Mouse (Mus musculus) CH12.LX (cell line): ENCODE results near the gene Dscam. TPM values are rescaled to one million over a fixed set of nuclear protein-coding genes. Genes with fewer than 3 reads are reported as not detected.

Experiments
- DNase-seq: peaks from one replicate; pipeline ENCODE4 v3.0.0-alpha.2; 2013; ENCODE audit errors: extremely low read depth
- H3K27ac ChIP-seq: 2 replicates; pipeline ENCODE4 v1.5.1; 2012; ENCODE audit warnings: low read depth, mild to moderate bottlenecking, control low read depth, moderate library complexity; ENCODE audit not compliant: insufficient read depth
- H3K27me3 ChIP-seq: replicated peaks from 2 replicates; pipeline ENCODE3; 2012; ENCODE audit warnings: inconsistent platforms
- H3K36me3 ChIP-seq, 2 experiments: replicated peaks in 1 of 2; 2 replicates each; pipeline versions ENCODE3 to v1.6.1; 2012; ENCODE audit warnings: inconsistent platforms in 1 of 2, low read length in 1 of 2, mild to moderate bottlenecking in 1 of 2, mixed read lengths in 1 of 2, moderate library complexity in 1 of 2; ENCODE audit not compliant: control insufficient read depth in 1 of 2, insufficient read depth in 1 of 2
- H3K4me1 ChIP-seq, 2 experiments: 2 replicates each; pipeline ENCODE4 v1.6.1; 2012; ENCODE audit warnings: inconsistent platforms in 1 of 2, moderate library complexity in 1 of 2; ENCODE audit not compliant: insufficient read depth in 2 of 2, control insufficient read depth in 1 of 2
- H3K4me2 ChIP-seq: 2 replicates; pipeline ENCODE4 v1.6.1; 2012; ENCODE audit warnings: low read depth, mild to moderate bottlenecking, control low read depth; ENCODE audit not compliant: poor library complexity, insufficient read depth, severe bottlenecking
- H3K4me3 ChIP-seq, 3 experiments: fragments of 150-350 bp in 1 of 3; sonication (generic) in 1 of 3; replicated peaks in 1 of 3; 2 replicates each; pipeline versions ENCODE3 to v1.5.1; 2011 to 2012; ENCODE audit warnings: low read depth in 2 of 3, low read length in 2 of 3, mild to moderate bottlenecking in 2 of 3, moderate library complexity in 2 of 3, control low read depth in 1 of 3, improper control_type of control experiment in 1 of 3, inconsistent platforms in 1 of 3, mixed read lengths in 1 of 3; ENCODE audit not compliant: poor library complexity in 1 of 3
- H3K79me2 ChIP-seq: replicated peaks from 2 replicates; pipeline ENCODE4 v1.6.1; 2012; ENCODE audit warnings: mild to moderate bottlenecking, moderate library complexity; ENCODE audit not compliant: control insufficient read depth, poor library complexity, insufficient read depth, severe bottlenecking; ENCODE audit errors: extremely low read depth
- H3K9ac ChIP-seq: 2 replicates; pipeline ENCODE4 v1.6.1; 2012; ENCODE audit warnings: low read depth, mild to moderate bottlenecking, control low read depth, moderate library complexity; ENCODE audit not compliant: insufficient read depth
- H3K9me3 ChIP-seq: replicated peaks from 2 replicates; pipeline ENCODE3; 2012; ENCODE audit warnings: low read length, inconsistent platforms, mixed read lengths
- BHLHE40 ChIP-seq: IDR thresholded peaks from 2 replicates; pipeline ENCODE4 v1.6.1; 2011; ENCODE audit warnings: mild to moderate bottlenecking, low read depth, low read length, improper control_type of control experiment
- CHD1 ChIP-seq: IDR thresholded peaks from 2 replicates; pipeline ENCODE4 v1.6.1; 2012; ENCODE audit warnings: low read depth, low read length, improper control_type of control experiment, inconsistent platforms
- CHD2 ChIP-seq: IDR thresholded peaks from 2 replicates; pipeline ENCODE4 v1.6.1; 2011; ENCODE audit warnings: low read length, improper control_type of control experiment
- CTCF ChIP-seq, 2 experiments: IDR thresholded peaks in 1 of 2; conservative IDR thresholded peaks in 1 of 2; 2 replicates each; pipeline ENCODE4 v1.5.1; 2011 to 2012; ENCODE audit warnings: low read depth in 2 of 2, low read length in 2 of 2, improper control_type of control experiment in 1 of 2, inconsistent platforms in 1 of 2, mild to moderate bottlenecking in 1 of 2, moderate library complexity in 1 of 2
- ELF1 ChIP-seq: IDR thresholded peaks from 2 replicates; pipeline ENCODE4 v1.6.1; 2014; ENCODE audit warnings: low read depth, mild to moderate bottlenecking, inconsistent platforms, low read length, improper control_type of control experiment
- HCFC1 ChIP-seq: IDR thresholded peaks from 2 replicates; pipeline ENCODE4 v1.6.1; 2012; ENCODE audit warnings: low read depth, mild to moderate bottlenecking, inconsistent platforms, low read length, improper control_type of control experiment
- IRF4 ChIP-seq: IDR thresholded peaks from 2 replicates; pipeline ENCODE4 v1.6.1; 2014; ENCODE audit warnings: low read depth, mild to moderate bottlenecking, inconsistent platforms, low read length, improper control_type of control experiment
- JUN ChIP-seq: IDR thresholded peaks from 2 replicates; pipeline ENCODE4 v1.6.1; 2011; ENCODE audit warnings: low read depth, mild to moderate bottlenecking, low read length, improper control_type of control experiment, moderate library complexity; ENCODE audit not compliant: insufficient read depth
- KAT2A ChIP-seq: IDR thresholded peaks from 2 replicates; pipeline ENCODE4 v1.6.1; 2012; ENCODE audit warnings: low read length, improper control_type of control experiment, inconsistent platforms; ENCODE audit not compliant: insufficient replicate concordance
- MAFK ChIP-seq: IDR thresholded peaks from 2 replicates; pipeline ENCODE4 v1.6.1; 2011; ENCODE audit warnings: low read length, improper control_type of control experiment; ENCODE audit not compliant: insufficient replicate concordance
- MAX ChIP-seq: IDR thresholded peaks from 2 replicates; pipeline ENCODE4 v1.6.1; 2011; ENCODE audit warnings: low read length, improper control_type of control experiment
- MAZ ChIP-seq: IDR thresholded peaks from 2 replicates; pipeline ENCODE4 v1.6.1; 2012; ENCODE audit warnings: low read depth, mild to moderate bottlenecking, inconsistent platforms, low read length, improper control_type of control experiment, moderate library complexity
- MXI1 ChIP-seq: IDR thresholded peaks from 2 replicates; pipeline ENCODE4 v1.6.1; 2011; ENCODE audit warnings: mild to moderate bottlenecking, low read depth, low read length, improper control_type of control experiment
- MYC ChIP-seq: IDR thresholded peaks from 2 replicates; pipeline ENCODE4 v1.6.1; 2011; ENCODE audit warnings: low read depth, mild to moderate bottlenecking, improper control_type of control experiment, low read length
- NRF1 ChIP-seq: IDR thresholded peaks from 2 replicates; pipeline ENCODE4 v1.6.1; 2014; ENCODE audit warnings: low read depth, mild to moderate bottlenecking, inconsistent platforms, low read length, improper control_type of control experiment, moderate library complexity
- PAX5 ChIP-seq: IDR thresholded peaks from 2 replicates; pipeline ENCODE4 v1.6.1; 2012; ENCODE audit warnings: low read length, inconsistent platforms, mixed read lengths
- RAD21 ChIP-seq: IDR thresholded peaks from 2 replicates; pipeline ENCODE4 v1.6.1; 2011; ENCODE audit warnings: low read depth, mild to moderate bottlenecking, low read length, improper control_type of control experiment, moderate library complexity
- RCOR1 ChIP-seq: conservative IDR thresholded peaks from 2 replicates; pipeline ENCODE4 v1.6.1; 2012; ENCODE audit warnings: low read depth, mild to moderate bottlenecking, inconsistent platforms, low read length, improper control_type of control experiment
- SMC3 ChIP-seq: IDR thresholded peaks from 2 replicates; pipeline ENCODE4 v1.6.1; 2011; ENCODE audit warnings: low read depth, low read length, improper control_type of control experiment
- TBP ChIP-seq: conservative IDR thresholded peaks from 2 replicates; pipeline ENCODE4 v1.6.1; 2011; ENCODE audit warnings: low read depth, low read length, improper control_type of control experiment
- UBTF ChIP-seq: IDR thresholded peaks from 2 replicates; pipeline ENCODE4 v1.6.1; 2012; ENCODE audit warnings: low read depth, mild to moderate bottlenecking, inconsistent platforms, low read length, improper control_type of control experiment, moderate library complexity
- USF2 ChIP-seq: conservative IDR thresholded peaks from 2 replicates; pipeline ENCODE4 v1.6.1; 2011; ENCODE audit warnings: low read depth, low read length, improper control_type of control experiment
- ZC3H11A ChIP-seq: IDR thresholded peaks from 2 replicates; pipeline ENCODE4 v1.6.1; 2012; ENCODE audit warnings: low read depth, mild to moderate bottlenecking, inconsistent platforms, low read length, improper control_type of control experiment
- ZKSCAN1 ChIP-seq: IDR thresholded peaks from 2 replicates; pipeline ENCODE4 v1.6.1; 2012; ENCODE audit warnings: low read depth, inconsistent platforms, low read length, improper control_type of control experiment, borderline replicate concordance
- dilution Hi-C: fragments of 300-500 bp; cut with MboI; formaldehyde crosslinking; loops from 2 replicates; pipeline ENCODE4 v1.14.3; 2020; ENCODE audit warnings: low sequenced_read_pairs; ENCODE audit not compliant: extremely low pct_unique_long_range_greater_than_20kb, extremely low pct_ligation_motif_present
- in situ Hi-C: fragments of 300-500 bp; cut with MboI; formaldehyde crosslinking; loops from 3 replicates; pipeline ENCODE4 v1.14.3; 2019; ENCODE audit warnings: low sequenced_read_pairs, low pct_ligation_motif_present, low pct_unique_long_range_greater_than_20kb, mixed read lengths
- polyA plus RNA-seq: library from polyadenylated mRNA; unstranded; fragments of >175 nt; gene quantifications from 2 replicates; pipeline ENCODE4 v1.2.1, GENCODE M21; 2012; ENCODE audit warnings: low read depth; ENCODE audit not compliant: insufficient read length
- total RNA-seq, 2 experiments: library from RNA; depleted of rRNA; stranded (reverse); fragments of 300-350 nt in 1 of 2; fragments of >200 nt in 1 of 2; gene quantifications; 2 replicates each; pipeline ENCODE4 v1.2.3; 2012 to 2014

Dscam gene
- total and polyA plus RNA-seq, 3 experiments = under 0.01 to 0.39 (median 0.12) TPM

GRCm38 (mm10) chr16:96926977-96927376 is 243.6 kb downstream of the Dscam start:
- no peak overlapping the region for H3K27ac ChIP-seq
- dilution Hi-C loops = no loop called here
- no peaks in the 10 kb centered on the region for H3K9me3 ChIP-seq
- H3K4me1 ChIP-seq = no peaks in the 10 kb centered on the region
- H3K4me3 ChIP-seq = no peak overlapping the region
- TF ChIP-seq HCFC1 (no peak), MYC (no peak), BHLHE40 (no peak), ZKSCAN1 (no peak), CTCF (conservative IDR thresholded peaks at IDR 0.05 in 1 of 2, IDR thresholded peaks at IDR 0.05 in 1 of 2; ENCODE audit: low read depth in 2 of 2, low read length in 2 of 2) (no peak), MAZ (no peak), CHD1 (no peak), NRF1 (no peak), IRF4 (no peak)
- H3K4me2 ChIP-seq = no peak overlapping the region
- DNase-seq = no peak
- H3K36me3 ChIP-seq = no peaks in the 10 kb centered on the region
- H3K9ac ChIP-seq = no peak overlapping the region
- H3K27me3 ChIP-seq = no peaks in the 10 kb centered on the region
- no peaks in the 10 kb centered on the region for H3K79me2 ChIP-seq
- in situ Hi-C loops = no loop called here

- Histone ChIP-seq H3K79me2 (no peaks in the 10 kb centered on the region), H3K4me1 (no peaks in the 10 kb centered on the region), H3K36me3 (no peaks in the 10 kb centered on the region), H3K9ac (no peak overlapping the region), H3K4me2 (no peak overlapping the region), H3K9me3 (no peaks in the 10 kb centered on the region), H3K27me3 (no peaks in the 10 kb centered on the region), H3K4me3 (no peak overlapping the region), H3K27ac (no peak overlapping the region)
- DNase-seq = peak; percentile 9
- TF ChIP-seq MAX (0 out of 2 replicates have a peak, but pooled peaks have one; percentile 15), KAT2A (no peak)
- dilution Hi-C loops (no loop called here), in situ Hi-C loops (no loop called here)
These were observed 246.6 kb downstream of the Dscam start for GRCm38 (mm10) chr16:96923941-96924340.

DNA sequence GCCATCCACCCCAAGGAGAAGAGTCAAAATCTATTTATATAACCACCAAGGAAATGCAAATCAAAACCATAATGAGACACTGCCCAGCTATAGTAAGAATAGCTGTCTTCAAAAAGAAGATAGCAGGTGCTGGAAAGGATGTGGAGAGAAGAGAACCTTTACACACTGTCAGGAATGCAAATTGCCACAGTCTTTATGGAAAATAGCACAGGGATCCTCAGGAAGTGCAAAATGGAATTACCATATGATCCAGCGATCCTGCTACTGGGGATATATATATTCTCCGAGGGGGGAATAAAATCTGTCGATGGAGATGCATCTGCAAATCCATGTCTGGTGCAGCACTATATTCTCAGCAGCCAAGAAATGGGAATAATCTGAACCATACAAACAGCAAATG is 256.1 kb downstream of the Dscam start:
- H3K4me3 ChIP-seq = no peak overlapping the region
- H3K4me2 ChIP-seq = no peak overlapping the region
- H3K4me1 ChIP-seq = peaks cover 4 to 22% of the 10 kb centered on the region in 2 experiments; a peak in 3 of 4 replicates
- H3K9ac ChIP-seq = no peak overlapping the region
- DNase-seq = no peak
- H3K27ac ChIP-seq = no peak overlapping the region
- H3K27me3 ChIP-seq = no peaks in the 10 kb centered on the region
- no peaks in the 10 kb centered on the region for H3K9me3 ChIP-seq
- dilution Hi-C loops = no loop called here
- no peaks in the 10 kb centered on the region for H3K79me2 ChIP-seq
- no peaks in the 10 kb centered on the region for H3K36me3 ChIP-seq
- no peak for TF ChIP-seq CHD2
- no peak for TF ChIP-seq CHD1
- no peak for TF ChIP-seq SMC3
- TF ChIP-seq UBTF = no peak
- TF ChIP-seq JUN = no peak
- no peak for TF ChIP-seq ZC3H11A
- no peak for TF ChIP-seq MXI1
- TF ChIP-seq ELF1 = no peak
- TF ChIP-seq HCFC1 = no peak
- no peak for TF ChIP-seq MAFK
- no peak for TF ChIP-seq USF2
- no peak for TF ChIP-seq TBP
- TF ChIP-seq CTCF (conservative IDR thresholded peaks at IDR 0.05 in 1 of 2, IDR thresholded peaks at IDR 0.05 in 1 of 2; ENCODE audit: low read depth in 2 of 2, low read length in 2 of 2) = no peak
- TF ChIP-seq PAX5 = no peak
- no peak for TF ChIP-seq RCOR1
- TF ChIP-seq IRF4 = no peak
- TF ChIP-seq ZKSCAN1 = no peak
- no peak for TF ChIP-seq RAD21
- in situ Hi-C loops = no loop called here
